In the genomic region with DNA sequence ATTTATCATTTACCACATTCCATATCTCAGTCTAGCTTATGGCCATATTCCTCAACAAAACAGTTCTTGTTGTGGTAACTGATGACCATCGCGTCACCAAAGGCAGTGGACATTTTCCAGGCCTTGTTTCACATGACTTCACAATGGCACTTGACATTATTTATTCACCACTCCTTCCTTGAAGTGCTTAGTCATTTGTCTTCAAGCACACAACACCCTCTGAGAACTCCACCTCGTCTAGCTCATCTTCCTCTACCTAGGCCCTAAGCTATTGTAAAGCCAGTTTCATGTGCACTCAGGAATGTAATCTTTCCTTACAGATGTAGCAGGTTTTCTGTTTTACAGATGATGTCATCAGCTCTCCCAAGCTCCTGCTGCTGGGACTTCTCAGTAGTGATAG, we compare ENCODE assay signal across 26 mouse cellular contexts.
"Had no signal": no experiment of that assay in that cellular context is flagged by ENCODE, and none has a peak within 500 bp of the region (broad histone marks: within the 10 kb centered on the region; RNA-seq: fewer than 3 reads in every experiment).

No protein-coding gene starts in this region.

- H3K9ac ChIP-seq: heart, embryonic 12.5 days; hindbrain, embryonic 12.5 days; hindbrain, embryonic 14.5 days; intestine, embryonic 15.5 days; kidney, embryonic 15.5 days; limb, embryonic 13.5 days; limb, embryonic 15.5 days had no signal

- DNase-seq: gastrocnemius, adult 2 months; gastrocnemius, postnatal 10 days; gastrocnemius, postnatal 25 days; heart, adult 18-20 months; heart, postnatal 10 days; heart, postnatal 4 days; kidney, adult 18-20 months; kidney, adult 8-10 months; kidney, postnatal 14 days; kidney, postnatal 36 days; layer of hippocampus, adult 9-11 months; layer of hippocampus, postnatal 36 days; left cerebral cortex, postnatal 4 days had no signal

- H3K9me3 ChIP-seq: heart, embryonic 10.5 days; heart, embryonic 12.5 days; hindbrain, embryonic 10.5 days; hindbrain, embryonic 12.5 days; intestine, embryonic 15.5 days; kidney, embryonic 15.5 days; limb, embryonic 13.5 days; limb, embryonic 15.5 days had no signal

- H3K27ac ChIP-seq: gastrocnemius, adult 2 months; heart, embryonic 10.5 days; hindbrain, embryonic 10.5 days; hindbrain, embryonic 12.5 days; hindbrain, embryonic 14.5 days; intestine, embryonic 15.5 days; kidney, embryonic 15.5 days; kidney, postnatal 0 days; limb, embryonic 13.5 days; limb, embryonic 15.5 days had no signal

- H3K4me1 ChIP-seq: heart, embryonic 10.5 days; heart, embryonic 12.5 days; intestine, embryonic 15.5 days; limb, embryonic 15.5 days had no signal

- H3K27me3 ChIP-seq: heart, embryonic 12.5 days; hindbrain, embryonic 12.5 days; intestine, embryonic 15.5 days; kidney, embryonic 15.5 days; limb, embryonic 13.5 days; limb, embryonic 15.5 days had no signal

- ATAC-seq: hindbrain, embryonic 16.5 days; inflammation-experienced regulatory T-cells, adult 6 months; intestine, embryonic 15.5 days; intestine, postnatal 0 days had no signal

- H3K4me3 ChIP-seq: gastrocnemius, adult 2 months; heart, embryonic 10.5 days; heart, embryonic 12.5 days; hindbrain, embryonic 10.5 days; hindbrain, embryonic 12.5 days; intestine, embryonic 15.5 days; kidney, embryonic 15.5 days; limb, embryonic 13.5 days; limb, embryonic 15.5 days had no signal

- H3K36me3 ChIP-seq: heart, embryonic 10.5 days; heart, embryonic 12.5 days; hindbrain, embryonic 10.5 days; hindbrain, embryonic 12.5 days; intestine, embryonic 15.5 days; kidney, embryonic 15.5 days; limb, embryonic 13.5 days; limb, embryonic 15.5 days had no signal

- H3K4me2 ChIP-seq: heart, embryonic 12.5 days; hindbrain, embryonic 12.5 days; hindbrain, embryonic 14.5 days; intestine, embryonic 15.5 days; kidney, embryonic 15.5 days; limb, embryonic 13.5 days; limb, embryonic 15.5 days had no signal
